Mouse (Mus musculus) thymus, postnatal 0 days (tissue): Measurements from ENCODE around the gene Cdk7. TPM values are rescaled to one million over a fixed set of nuclear protein-coding genes. Genes with fewer than 3 reads are reported as not detected.

Source experiments
- polyA plus RNA-seq: library from polyadenylated mRNA; unstranded; fragments of >200 nt; fragmentation: Nextera tagmentation; extraction: Ambion mirVana; gene quantifications from 2 replicates; pipeline ENCODE4 v1.2.1, GENCODE M21; 2015

The Cdk7 gene
- polyA plus RNA-seq, 1 experiment from 2014 or later: 93.0 TPM

Other genes starting within 250 kb of the Cdk7 start
- gene Gtf2h2, start 238.4 kb downstream of the Cdk7 start, polyA plus RNA-seq: 57.3 and 64.3 TPM in 2 replicates
- 1.6 and 2.2 TPM in 2 replicates for gene Ocln, start 178.2 kb downstream of the Cdk7 start, polyA plus RNA-seq
- gene Marveld2, start 114.0 kb downstream of the Cdk7 start, polyA plus RNA-seq: 1.5 TPM in 2 replicates
- 314 TPM in 2 replicates for gene Ak6, start 80.0 kb downstream of the Cdk7 start, polyA plus RNA-seq
- gene Rad17, start 79.9 kb downstream of the Cdk7 start, polyA plus RNA-seq: 21.7 and 25.2 TPM in 2 replicates
- gene Taf9, start 79.4 kb downstream of the Cdk7 start, polyA plus RNA-seq: 50.4 and 55.8 TPM in 2 replicates
- 6.8 and 11.3 TPM in 2 replicates for gene Ccdc125, start 61.2 kb downstream of the Cdk7 start, polyA plus RNA-seq
- 228 and 249 TPM in 2 replicates for gene Mrps36, start 13.7 kb upstream of the Cdk7 start, polyA plus RNA-seq
- 36.9 TPM in 2 replicates for gene Cenph, start 45.0 kb upstream of the Cdk7 start, polyA plus RNA-seq
- gene Ccnb1, start 55.6 kb upstream of the Cdk7 start, polyA plus RNA-seq: 223 and 233 TPM in 2 replicates
- 43.2 and 45.8 TPM in 2 replicates for gene Slc30a5, start 102.5 kb upstream of the Cdk7 start, polyA plus RNA-seq